Mouse (Mus musculus) intestine, postnatal 0 days (tissue): ENCODE measurements around the gene Pla2g2f. TPM values are rescaled to one million over a fixed set of nuclear protein-coding genes. Genes with fewer than 3 reads are reported as not detected.

Experiments used
- ATAC-seq: fragments of 200-750 bp; cut with Nextera tagmentation; 2 replicates; pipeline ENCODE4 v1.8.0; 2017; ENCODE audit warnings: mild to moderate bottlenecking, moderate TSS enrichment, moderate library complexity
- H3K27ac ChIP-seq: fragments of 300-500 bp; sonication (generic); 2 replicates; pipeline ENCODE4 v1.5.1; 2014; ENCODE audit warnings: mild to moderate bottlenecking, low read depth, low read length, moderate library complexity
- H3K27me3 ChIP-seq: fragments of 300-500 bp; sonication (generic); replicated peaks from 2 replicates; pipeline ENCODE4 v1.6.1; 2014; ENCODE audit warnings: low read length, mixed read lengths; ENCODE audit not compliant: control insufficient read depth, insufficient read depth
- H3K36me3 ChIP-seq: fragments of 300-500 bp; sonication (generic); 2 replicates; pipeline ENCODE4 v1.6.1; 2014; ENCODE audit warnings: mild to moderate bottlenecking, moderate library complexity; ENCODE audit not compliant: control insufficient read depth, insufficient read depth
- H3K4me1 ChIP-seq: fragments of 300-500 bp; sonication (generic); replicated peaks from 2 replicates; pipeline ENCODE4 v1.6.1; 2014; ENCODE audit warnings: antibody characterized with exemption, low read length, mixed read lengths; ENCODE audit not compliant: control insufficient read depth, insufficient read depth
- H3K4me2 ChIP-seq: fragments of 300-500 bp; sonication (generic); replicated peaks from 2 replicates; pipeline ENCODE4 v1.6.1; 2014; ENCODE audit warnings: low read depth, mild to moderate bottlenecking, moderate library complexity
- H3K4me3 ChIP-seq: fragments of 300-500 bp; sonication (generic); 2 replicates; pipeline ENCODE4 v1.5.1; 2014; ENCODE audit warnings: low read depth, low read length
- H3K9ac ChIP-seq: fragments of 300-500 bp; sonication (generic); 2 replicates; pipeline ENCODE4 v1.6.1; 2014; ENCODE audit warnings: mild to moderate bottlenecking, low read depth, low read length
- H3K9me3 ChIP-seq: fragments of 300-500 bp; sonication (generic); 2 replicates; pipeline ENCODE4 v1.6.1; 2016; ENCODE audit warnings: mixed run types; ENCODE audit not compliant: control insufficient read depth
- CTCF ChIP-seq: sonication (generic); IDR thresholded peaks from 2 replicates; pipeline ENCODE4 v1.5.1; 2016; ENCODE audit warnings: low read depth, mild to moderate bottlenecking, control low read depth, antibody characterized with exemption, moderate library complexity
- WGBS: fragments of 180-500 bp; shearing (Covaris S2); extraction: QIAGEN DNeasy Blood & Tissue Kit; methylation state at CpG from one replicate; pipeline ENCODE4 v1.1.7; 2014; 5-methylcytosine and 5-hydroxymethylcytosine counted together
- polyA plus RNA-seq: library from polyadenylated mRNA; unstranded; fragments of >200 nt; fragmentation: Nextera tagmentation; extraction: Ambion mirVana; gene quantifications from 2 replicates; pipeline ENCODE4 v1.2.1, GENCODE M21; 2015

Pla2g2f gene
- polyA plus RNA-seq, 1 experiment from 2014 or later = 0.64 TPM

DNA sequence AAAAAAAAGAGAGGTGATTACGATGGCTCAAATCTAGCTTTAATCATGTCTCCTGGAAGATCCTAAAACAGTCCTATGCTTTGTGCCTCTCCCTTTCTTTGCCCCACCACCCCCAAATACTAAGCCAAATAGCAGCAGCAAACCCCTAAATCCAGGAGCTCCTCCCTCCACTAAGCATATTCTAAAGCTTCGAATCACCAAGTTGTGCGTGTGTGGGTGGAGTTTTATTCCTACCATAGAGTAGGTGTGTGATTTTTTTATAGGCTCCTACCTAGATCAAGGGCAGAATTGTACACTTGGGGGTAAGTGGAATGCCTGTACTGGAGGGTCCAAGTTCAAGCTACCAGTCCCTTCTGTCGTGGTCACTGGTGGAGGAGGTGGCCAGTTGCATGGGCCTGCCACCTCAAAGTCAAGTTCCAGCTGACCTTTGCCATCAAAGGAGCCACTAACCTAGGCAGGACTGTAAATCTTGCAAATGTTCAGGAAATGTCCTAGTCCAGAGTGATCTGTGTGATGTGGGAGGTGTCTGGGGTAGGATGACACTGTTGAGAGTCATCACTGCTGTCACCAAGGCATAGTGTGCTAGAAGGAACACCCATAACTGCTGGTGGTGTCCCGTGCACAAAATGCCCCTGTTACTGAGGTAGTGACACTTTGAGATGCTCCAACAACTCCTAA, 38.7 kb downstream of the Pla2g2f start:
- Histone ChIP-seq H3K4me3 (no peak overlapping the region), H3K27me3 (no peaks in the 10 kb centered on the region), H3K4me1 (no peaks in the 10 kb centered on the region), H3K36me3 (no peaks in the 10 kb centered on the region), H3K9ac (no peak overlapping the region), H3K9me3 (no peaks in the 10 kb centered on the region), H3K4me2 (no peak overlapping the region), H3K27ac (no peak overlapping the region)
- no peak for TF ChIP-seq CTCF
- no peak for ATAC-seq
- WGBS = 68% methylated on average over 5 of the region's 5 CpGs

DNA sequence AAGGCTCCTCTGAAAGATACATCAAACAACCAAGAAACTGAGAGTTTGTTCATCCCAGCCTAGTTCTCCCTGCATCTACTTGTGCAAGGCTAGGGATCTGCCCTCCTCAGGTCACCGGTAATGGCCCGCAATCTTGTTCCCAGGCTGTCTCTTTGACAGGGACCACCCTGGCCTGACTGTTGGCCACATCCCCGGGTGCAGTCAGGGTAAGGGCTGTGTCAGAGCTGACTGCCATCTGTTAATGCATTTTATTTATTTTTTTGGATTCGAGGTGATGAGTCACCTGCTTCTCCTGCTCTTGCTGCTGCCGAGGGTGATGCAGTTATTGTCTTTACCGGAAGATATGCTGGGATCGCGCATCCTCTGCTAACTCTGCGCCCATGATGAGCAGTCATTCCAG, 40.7 kb downstream of the Pla2g2f start:
- no peak for TF ChIP-seq CTCF
- no peak overlapping the region for H3K4me2 ChIP-seq
- ATAC-seq = no peak
- no peaks in the 10 kb centered on the region for H3K36me3 ChIP-seq
- WGBS = 81% methylated on average over 9 of the region's 9 CpGs
- H3K4me3 ChIP-seq = no peak overlapping the region
- H3K27ac ChIP-seq = no peak overlapping the region
- H3K9ac ChIP-seq = no peak overlapping the region
- no peaks in the 10 kb centered on the region for H3K27me3 ChIP-seq
- no peaks in the 10 kb centered on the region for H3K9me3 ChIP-seq
- H3K4me1 ChIP-seq = no peaks in the 10 kb centered on the region

DNA sequence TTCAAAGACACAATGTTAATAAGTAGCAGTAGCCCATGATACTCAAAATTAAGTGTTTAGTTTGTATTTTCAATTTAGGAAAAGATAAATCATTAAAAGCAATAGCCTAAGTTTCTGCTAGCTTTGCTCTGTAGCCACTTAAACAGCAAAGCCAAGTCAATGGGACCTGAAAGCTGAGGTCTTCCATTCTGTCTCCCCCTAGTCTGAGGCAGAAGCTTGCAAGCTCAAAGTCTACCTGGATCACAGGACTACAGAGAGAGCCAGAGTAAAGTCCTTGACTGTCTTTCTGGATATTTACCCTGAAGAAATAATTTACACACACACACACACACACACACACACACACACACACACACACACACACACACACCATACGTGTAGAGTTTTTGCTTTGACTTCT, 43.2 kb downstream of the Pla2g2f start:
- Histone ChIP-seq H3K9me3 (no peaks in the 10 kb centered on the region), H3K9ac (no peak overlapping the region), H3K4me3 (no peak overlapping the region), H3K4me1 (no peaks in the 10 kb centered on the region), H3K27me3 (no peaks in the 10 kb centered on the region), H3K27ac (no peak overlapping the region), H3K36me3 (no peaks in the 10 kb centered on the region), H3K4me2 (no peak overlapping the region)
- WGBS = 83% methylated on average over 1 of the region's 1 CpGs
- no peak for TF ChIP-seq CTCF
- no peak for ATAC-seq

DNA sequence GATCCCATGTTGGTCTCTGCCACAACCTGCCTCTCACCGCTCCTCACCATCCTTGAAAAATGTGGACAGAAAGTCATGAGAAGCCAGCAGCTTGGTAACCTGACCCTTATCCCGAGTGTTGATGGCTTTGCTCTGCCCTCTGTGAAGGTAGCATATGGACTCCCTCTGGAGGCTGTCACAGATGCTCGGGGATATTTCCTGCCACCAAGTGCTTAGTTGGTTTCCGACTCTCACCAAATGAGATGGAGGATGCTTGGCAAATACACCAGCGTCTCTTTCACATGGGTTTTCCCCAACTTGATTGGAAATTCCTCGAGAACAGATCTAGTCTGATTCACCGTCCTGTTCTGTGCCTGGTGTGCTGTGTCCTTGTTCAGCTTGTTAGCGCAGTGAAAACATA, 44.8 kb downstream of the Pla2g2f start:
- ATAC-seq = no peak
- no peaks in the 10 kb centered on the region for H3K27me3 ChIP-seq
- WGBS = 74% methylated on average over 8 of the region's 8 CpGs
- no peak for TF ChIP-seq CTCF
- H3K27ac ChIP-seq = no peak overlapping the region
- no peak overlapping the region for H3K9ac ChIP-seq
- no peaks in the 10 kb centered on the region for H3K4me1 ChIP-seq
- no peaks in the 10 kb centered on the region for H3K9me3 ChIP-seq
- H3K4me3 ChIP-seq = no peak overlapping the region
- H3K4me2 ChIP-seq = no peak overlapping the region
- no peaks in the 10 kb centered on the region for H3K36me3 ChIP-seq

DNA sequence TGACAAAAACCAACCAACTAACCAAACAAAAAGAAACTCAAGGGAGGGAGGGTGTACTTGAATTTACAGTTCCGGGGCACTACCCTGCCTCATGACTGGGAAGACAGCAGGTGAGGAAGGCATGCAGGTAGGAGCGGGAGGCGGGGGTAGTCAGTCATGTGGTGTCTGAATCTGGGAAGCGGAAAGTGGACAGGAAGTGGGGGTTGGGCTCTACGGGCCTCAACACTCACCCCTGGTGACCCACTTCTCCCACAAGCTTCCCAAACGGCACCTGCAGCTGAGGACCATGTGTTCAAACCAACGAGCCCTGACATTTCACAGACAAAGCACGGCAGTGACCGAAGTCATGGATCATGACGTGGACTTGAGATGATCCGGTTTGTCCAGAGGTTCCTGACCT, 45.3 kb downstream of the Pla2g2f start:
- H3K4me2 ChIP-seq = no peak overlapping the region
- no peaks in the 10 kb centered on the region for H3K36me3 ChIP-seq
- no peak overlapping the region for H3K9ac ChIP-seq
- no peaks in the 10 kb centered on the region for H3K4me1 ChIP-seq
- ATAC-seq = no peak
- no peaks in the 10 kb centered on the region for H3K27me3 ChIP-seq
- H3K27ac ChIP-seq = no peak overlapping the region
- WGBS = 78% methylated on average over 11 of the region's 11 CpGs
- TF ChIP-seq CTCF = no peak
- H3K9me3 ChIP-seq = no peaks in the 10 kb centered on the region
- H3K4me3 ChIP-seq = no peak overlapping the region

DNA sequence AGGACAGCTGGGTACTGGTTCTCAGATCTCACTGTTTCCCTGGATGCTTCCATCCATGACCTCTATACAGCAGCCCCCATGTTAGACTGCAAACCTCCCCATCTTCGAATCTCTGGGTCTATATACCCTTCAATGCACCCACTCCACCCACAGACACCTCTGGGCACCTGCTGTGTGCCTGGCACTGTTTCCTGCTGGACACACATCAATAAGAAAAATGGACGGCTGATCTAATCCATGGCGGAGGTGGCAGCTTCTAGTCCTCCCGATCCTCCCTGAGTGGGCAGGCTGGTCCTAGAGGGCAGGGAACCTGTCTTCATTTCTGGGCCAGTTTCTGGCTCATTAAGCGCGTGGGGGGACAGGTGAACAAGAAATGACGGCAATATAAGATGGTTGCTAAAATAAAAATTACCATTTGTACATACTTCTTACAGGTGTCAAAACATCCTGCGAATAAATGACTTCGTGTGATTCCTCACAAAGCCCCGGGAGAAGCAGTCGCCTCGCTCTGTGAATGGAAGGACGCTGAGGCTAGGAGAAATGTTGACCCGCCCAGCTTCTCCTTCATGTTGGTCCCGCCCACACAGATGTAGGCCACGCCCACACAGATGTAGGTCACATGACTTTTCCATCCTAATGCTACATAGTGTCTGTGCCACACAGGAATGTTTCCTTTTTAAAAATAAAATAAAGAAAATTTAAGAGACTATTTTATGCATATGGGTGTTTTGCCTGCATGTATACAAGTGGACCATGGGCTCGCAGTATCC, 46.2 kb downstream of the Pla2g2f start:
- Histone ChIP-seq H3K27me3 (no peaks in the 10 kb centered on the region), H3K4me1 (no peaks in the 10 kb centered on the region), H3K4me3 (no peak overlapping the region), H3K4me2 (no peak overlapping the region), H3K27ac (no peak overlapping the region), H3K9ac (no peak overlapping the region), H3K36me3 (no peaks in the 10 kb centered on the region), H3K9me3 (no peaks in the 10 kb centered on the region)
- WGBS = 59% methylated on average over 17 of the region's 17 CpGs
- ATAC-seq = no peak
- TF ChIP-seq CTCF = no peak
